Mouse (Mus musculus): ENCODE measurements around the gene Tub. TPM values are rescaled to one million over a fixed set of nuclear protein-coding genes. Genes with fewer than 3 reads are reported as not detected.

Tub gene
- total and polyA plus RNA-seq, 3 experiments = 0.16 to 0.75 TPM; not detected in 1

DNA sequence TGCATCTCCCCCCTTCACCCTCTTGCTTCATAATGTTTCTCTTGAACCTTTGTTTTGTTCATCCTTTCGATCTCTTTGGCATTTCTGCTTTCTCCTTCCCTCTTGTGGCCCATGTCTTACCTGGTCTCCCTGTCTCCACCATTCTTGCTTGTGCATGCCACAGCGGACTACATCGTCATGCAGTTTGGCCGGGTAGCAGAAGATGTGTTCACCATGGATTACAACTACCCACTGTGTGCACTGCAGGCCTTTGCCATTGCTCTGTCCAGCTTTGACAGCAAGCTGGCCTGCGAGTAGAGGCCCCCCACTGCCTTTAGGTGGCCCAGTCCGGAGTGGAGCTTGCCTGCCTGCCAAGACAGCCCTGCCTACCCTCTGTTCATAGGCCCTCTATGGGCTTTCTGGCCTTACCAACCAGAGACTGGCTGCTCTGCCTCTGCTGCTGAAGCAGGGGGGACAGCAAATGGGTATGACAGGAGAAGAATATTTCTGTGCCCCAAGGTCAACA, 79.9 kb downstream of the Tub start:
- Histone ChIP-seq H3K4me3 (ENCODE audit: low read depth, low read length) (no peak overlapping the region), H3K9me3 (replicated peaks) (no peaks in the 10 kb centered on the region), H3K36me3 (replicated peaks) (no peaks in the 10 kb centered on the region), H3K27me3 (ENCODE audit: insufficient read depth, low read length) (peaks cover 6% of the 10 kb centered on the region), H3K4me1 (ENCODE audit: insufficient read depth, low read depth, low read length) (no peaks in the 10 kb centered on the region)
- ATAC-seq (ENCODE audit: extremely low read depth, insufficient number of reproducible peaks, low FRiP score, poor library complexity, severe bottlenecking) = no peak
- TF ChIP-seq CTCF (IDR thresholded peaks at IDR 0.05; ENCODE audit: low read depth, low read length) (no peak), POLR2AphosphoS5 (IDR thresholded peaks at IDR 0.05; ENCODE audit: insufficient replicate concordance, low read depth, low read length) (no peak), GATA1 (IDR thresholded peaks at IDR 0.05; ENCODE audit: borderline replicate concordance, low read length) (no peak), TAL1 (conservative IDR thresholded peaks at IDR 0.05; ENCODE audit: low read depth, low read length) (no peak), GATA2 (IDR thresholded peaks at IDR 0.05; ENCODE audit: borderline replicate concordance, low read depth, low read length) (no peak)
- no peak for DNase-seq (ENCODE audit: low spot score)

DNA sequence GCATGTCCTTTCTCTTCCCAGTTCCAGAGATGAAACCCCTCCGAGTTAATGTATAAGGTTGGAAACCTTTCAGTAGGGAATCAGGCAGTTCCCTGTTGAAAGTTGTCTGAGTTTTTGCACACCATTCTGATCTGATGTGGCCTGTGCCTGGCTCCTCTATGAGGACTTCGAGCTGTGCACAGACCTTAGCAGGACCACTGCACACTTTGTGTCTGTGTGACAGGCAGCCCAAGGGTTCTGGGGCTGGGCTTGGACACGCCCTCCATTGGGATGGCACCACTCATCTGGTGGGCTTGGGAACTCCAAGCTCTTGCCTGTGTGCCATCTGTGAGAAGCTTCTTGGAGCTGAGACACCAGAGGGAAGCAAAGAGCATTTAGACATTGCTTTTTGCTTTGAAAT, 81.2 kb downstream of the Tub start:
- no peaks in the 10 kb centered on the region for H3K4me1 ChIP-seq (ENCODE audit: insufficient read depth, low read depth, low read length)
- DNase-seq (ENCODE audit: low spot score) (no peak), ATAC-seq (ENCODE audit: extremely low read depth, insufficient number of reproducible peaks, low FRiP score, poor library complexity, severe bottlenecking) (no peak)
- no peaks in the 10 kb centered on the region for H3K9me3 ChIP-seq (replicated peaks)
- peaks cover 6% of the 10 kb centered on the region for H3K27me3 ChIP-seq (ENCODE audit: insufficient read depth, low read length)
- H3K36me3 ChIP-seq (replicated peaks) = no peaks in the 10 kb centered on the region
- H3K4me3 ChIP-seq (ENCODE audit: low read depth, low read length) = no peak overlapping the region
- TF ChIP-seq GATA2 (IDR thresholded peaks at IDR 0.05; ENCODE audit: borderline replicate concordance, low read depth, low read length) (no peak), POLR2AphosphoS5 (IDR thresholded peaks at IDR 0.05; ENCODE audit: insufficient replicate concordance, low read depth, low read length) (no peak), GATA1 (IDR thresholded peaks at IDR 0.05; ENCODE audit: borderline replicate concordance, low read length) (no peak), TAL1 (conservative IDR thresholded peaks at IDR 0.05; ENCODE audit: low read depth, low read length) (no peak), CTCF (IDR thresholded peaks at IDR 0.05; ENCODE audit: low read depth, low read length) (no peak)

DNA sequence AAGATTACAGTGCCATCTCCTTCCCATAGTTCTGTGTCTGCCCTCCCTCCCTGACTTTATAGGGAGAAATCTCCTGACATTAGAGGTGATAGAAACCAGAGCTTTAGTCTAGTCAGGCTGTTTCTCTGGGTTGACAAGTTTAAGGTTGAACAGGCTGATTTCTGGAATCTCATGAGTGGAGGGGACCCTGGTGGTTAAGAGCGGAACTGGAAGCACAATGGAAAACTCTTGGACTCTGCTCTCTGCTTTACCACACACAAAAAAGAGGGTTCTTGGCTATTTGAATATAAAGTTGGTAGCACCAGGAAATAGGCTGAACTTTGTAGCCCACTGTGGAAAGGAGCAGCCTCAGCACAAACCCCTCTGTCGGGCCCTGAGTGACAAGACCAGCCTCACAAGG, 81.9 kb downstream of the Tub start:
- TF ChIP-seq CTCF (IDR thresholded peaks at IDR 0.05; ENCODE audit: low read depth, low read length) = no peak
- TF ChIP-seq GATA2 (IDR thresholded peaks at IDR 0.05; ENCODE audit: borderline replicate concordance, low read depth, low read length) = no peak
- no peak for TF ChIP-seq TAL1 (conservative IDR thresholded peaks at IDR 0.05; ENCODE audit: low read depth, low read length)
- no peak for TF ChIP-seq POLR2AphosphoS5 (IDR thresholded peaks at IDR 0.05; ENCODE audit: insufficient replicate concordance, low read depth, low read length)
- TF ChIP-seq GATA1 (IDR thresholded peaks at IDR 0.05; ENCODE audit: borderline replicate concordance, low read length) = no peak

DNA sequence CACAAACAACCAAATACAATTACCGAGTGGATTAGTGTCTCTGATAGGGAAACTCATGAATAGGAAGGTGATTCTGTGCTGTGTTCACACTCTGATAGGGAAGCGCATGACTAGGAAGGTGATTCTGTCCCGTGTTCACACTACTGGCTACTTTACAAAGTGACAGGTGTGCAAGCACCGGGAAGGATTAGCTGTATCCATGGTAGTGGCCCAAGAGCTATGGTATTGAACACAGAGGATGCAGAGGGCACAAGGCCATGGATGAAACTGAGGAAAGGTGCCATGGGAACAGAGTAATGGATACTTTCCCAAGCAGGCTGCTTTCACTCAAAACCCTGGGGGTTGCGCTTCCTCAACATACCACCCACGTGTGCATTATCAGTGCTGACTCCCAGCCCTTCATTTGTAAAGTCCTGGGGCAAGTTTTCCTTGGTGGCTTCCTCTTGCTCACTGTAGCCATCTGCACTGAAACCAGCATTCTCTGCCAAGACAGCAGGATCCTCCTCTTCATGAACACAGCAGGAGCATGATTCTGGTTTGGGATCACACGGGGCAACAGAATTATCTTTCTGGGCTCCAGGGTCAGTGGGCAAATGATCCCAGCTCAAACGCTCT, 88.1 kb downstream of the Tub start:
- Histone ChIP-seq H3K4me3 (ENCODE audit: low read depth, low read length) (no peak overlapping the region), H3K9me3 (replicated peaks) (no peaks in the 10 kb centered on the region), H3K27me3 (ENCODE audit: insufficient read depth, low read length) (peaks cover 4% of the 10 kb centered on the region; the same call in 1 of the 2 replicates), H3K36me3 (replicated peaks) (no peaks in the 10 kb centered on the region), H3K4me1 (ENCODE audit: insufficient read depth, low read depth, low read length) (no peaks in the 10 kb centered on the region)
- no peak for TF ChIP-seq GATA1 (IDR thresholded peaks at IDR 0.05; ENCODE audit: borderline replicate concordance, low read length)
- no peak for TF ChIP-seq CTCF (IDR thresholded peaks at IDR 0.05; ENCODE audit: low read depth, low read length)
- TF ChIP-seq GATA2 (IDR thresholded peaks at IDR 0.05; ENCODE audit: borderline replicate concordance, low read depth, low read length) = no peak
- TF ChIP-seq TAL1 (conservative IDR thresholded peaks at IDR 0.05; ENCODE audit: low read depth, low read length) = no peak
- no peak for TF ChIP-seq POLR2AphosphoS5 (IDR thresholded peaks at IDR 0.05; ENCODE audit: insufficient replicate concordance, low read depth, low read length)
- DNase-seq (ENCODE audit: low spot score) (no peak), ATAC-seq (ENCODE audit: extremely low read depth, insufficient number of reproducible peaks, low FRiP score, poor library complexity, severe bottlenecking) (no peak)

More for the DNA sequence above, 81.9 kb downstream of the Tub start:
- Histone ChIP-seq H3K4me1 (ENCODE audit: insufficient read depth, low read depth, low read length) (no peaks in the 10 kb centered on the region), H3K27me3 (ENCODE audit: insufficient read depth, low read length) (peaks cover 6% of the 10 kb centered on the region), H3K36me3 (replicated peaks) (no peaks in the 10 kb centered on the region), H3K9me3 (replicated peaks) (no peaks in the 10 kb centered on the region), H3K4me3 (ENCODE audit: low read depth, low read length) (no peak overlapping the region)
- DNase-seq (ENCODE audit: low spot score) = no peak
- ATAC-seq (ENCODE audit: extremely low read depth, insufficient number of reproducible peaks, low FRiP score, poor library complexity, severe bottlenecking) = no peak

DNA sequence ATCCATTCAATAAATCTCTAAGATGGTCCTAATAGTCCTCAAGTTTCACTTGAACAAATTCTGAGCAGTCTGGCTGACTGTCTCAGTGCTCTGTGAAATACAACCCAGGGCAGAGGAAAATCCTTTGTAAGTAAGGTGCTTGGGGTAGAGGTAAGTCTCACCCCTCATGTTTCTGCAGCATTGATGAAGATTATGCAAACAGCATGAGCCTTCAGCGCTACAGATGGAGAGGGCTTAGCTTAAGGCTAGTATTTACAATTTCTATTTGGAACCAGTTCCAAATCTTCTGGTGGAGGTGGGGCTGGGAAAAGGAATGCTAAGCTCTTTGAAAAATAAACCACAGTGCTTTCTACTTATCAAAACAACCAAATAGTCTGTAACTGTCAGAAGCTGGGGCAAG, 88.8 kb downstream of the Tub start:
- Histone ChIP-seq H3K36me3 (replicated peaks) (no peaks in the 10 kb centered on the region), H3K4me3 (ENCODE audit: low read depth, low read length) (no peak overlapping the region), H3K27me3 (ENCODE audit: insufficient read depth, low read length) (no peaks in the 10 kb centered on the region; the same call in 1 of the 2 replicates), H3K4me1 (ENCODE audit: insufficient read depth, low read depth, low read length) (no peaks in the 10 kb centered on the region), H3K9me3 (replicated peaks) (no peaks in the 10 kb centered on the region)
- ATAC-seq (ENCODE audit: extremely low read depth, insufficient number of reproducible peaks, low FRiP score, poor library complexity, severe bottlenecking) = no peak
- TF ChIP-seq POLR2AphosphoS5 (IDR thresholded peaks at IDR 0.05; ENCODE audit: insufficient replicate concordance, low read depth, low read length) (no peak), TAL1 (conservative IDR thresholded peaks at IDR 0.05; ENCODE audit: low read depth, low read length) (no peak), GATA1 (IDR thresholded peaks at IDR 0.05; ENCODE audit: borderline replicate concordance, low read length) (no peak), CTCF (IDR thresholded peaks at IDR 0.05; ENCODE audit: low read depth, low read length) (no peak), GATA2 (IDR thresholded peaks at IDR 0.05; ENCODE audit: borderline replicate concordance, low read depth, low read length) (no peak)
- no peak for DNase-seq (ENCODE audit: low spot score)

DNA sequence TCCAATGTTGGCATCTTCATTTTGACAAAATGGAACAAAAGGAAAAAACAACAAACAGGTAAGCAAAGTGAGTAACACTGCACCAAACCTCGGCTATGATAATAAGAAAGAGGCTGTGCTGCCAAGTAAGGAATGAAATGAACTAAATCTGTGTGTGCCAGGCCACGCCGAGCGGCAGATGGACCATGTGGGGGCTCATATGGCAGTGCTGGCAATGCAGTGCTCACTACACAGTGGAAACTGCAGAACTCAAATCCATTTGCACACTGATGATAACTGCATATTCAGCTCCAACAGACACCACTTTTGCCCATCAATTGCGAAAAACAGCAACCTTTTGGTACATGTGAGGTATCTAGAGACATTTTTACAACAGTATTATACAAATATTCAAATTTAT, 89.3 kb downstream of the Tub start:
- no peaks in the 10 kb centered on the region for H3K9me3 ChIP-seq (replicated peaks)
- TF ChIP-seq GATA1 (IDR thresholded peaks at IDR 0.05; ENCODE audit: borderline replicate concordance, low read length) (no peak), CTCF (IDR thresholded peaks at IDR 0.05; ENCODE audit: low read depth, low read length) (no peak), TAL1 (conservative IDR thresholded peaks at IDR 0.05; ENCODE audit: low read depth, low read length) (no peak), POLR2AphosphoS5 (IDR thresholded peaks at IDR 0.05; ENCODE audit: insufficient replicate concordance, low read depth, low read length) (no peak), GATA2 (IDR thresholded peaks at IDR 0.05; ENCODE audit: borderline replicate concordance, low read depth, low read length) (no peak)
- no peaks in the 10 kb centered on the region for H3K4me1 ChIP-seq (ENCODE audit: insufficient read depth, low read depth, low read length)
- H3K4me3 ChIP-seq (ENCODE audit: low read depth, low read length) = no peak overlapping the region
- DNase-seq (ENCODE audit: low spot score) (no peak), ATAC-seq (ENCODE audit: extremely low read depth, insufficient number of reproducible peaks, low FRiP score, poor library complexity, severe bottlenecking) (no peak)
- H3K27me3 ChIP-seq (ENCODE audit: insufficient read depth, low read length) = no peaks in the 10 kb centered on the region; the same call in 1 of the 2 replicates
- H3K36me3 ChIP-seq (replicated peaks) = no peaks in the 10 kb centered on the region

All from G1E (cell line).